Mouse (Mus musculus): ENCODE measurements around the gene Cbln3. TPM values are rescaled to one million over a fixed set of nuclear protein-coding genes. Genes with fewer than 3 reads are reported as not detected.
A peak's percentile ranks its signal among the peaks of the same experiment; 100 is the strongest.

The Cbln3 gene
- polyA plus RNA-seq, 1 experiment from 2014 or later = 0.26 TPM

GRCm38 (mm10) chr14:55883149-55883661, 987 bp downstream of the Cbln3 start:
- TF ChIP-seq EP300 (IDR thresholded peaks at IDR 0.05) (no peak), CTCF (IDR thresholded peaks at IDR 0.05) (no peak)
- no peak overlapping the region for H3K4me3 ChIP-seq (ENCODE audit: low read depth, low read length)
- no peak for ATAC-seq
- no peak overlapping the region for H3K27ac ChIP-seq (ENCODE audit: low read length)
- no peak for DNase-seq (ENCODE audit: low spot score)
- H3K4me2 ChIP-seq (replicated peaks; ENCODE audit: low read depth, low read length) = no peak overlapping the region
- peaks cover 16% of the 10 kb centered on the region; the same call in 1 of the 2 replicates for H3K4me1 ChIP-seq (ENCODE audit: insufficient read depth, low read depth, low read length)
- no peaks in the 10 kb centered on the region for H3K27me3 ChIP-seq (replicated peaks; ENCODE audit: insufficient read depth, low read length)
- no peaks in the 10 kb centered on the region for H3K9me3 ChIP-seq (ENCODE audit: low read length)
- no peak overlapping the region for H3K9ac ChIP-seq (replicated peaks; ENCODE audit: low read depth)
- WGBS = 93% methylated on average over 13 of the region's 13 CpGs
- peaks cover 7% of the 10 kb centered on the region; the same call in 1 of the 2 replicates for H3K36me3 ChIP-seq (ENCODE audit: insufficient read depth, low read length)

- no peak overlapping the region for H3K4me3 ChIP-seq (ENCODE audit: low read depth, low read length)
- no peaks in the 10 kb centered on the region; the same call in 1 of the 2 replicates for H3K36me3 ChIP-seq (ENCODE audit: insufficient read depth, low read length)
- no peak for TF ChIP-seq EP300 (IDR thresholded peaks at IDR 0.05)
- TF ChIP-seq CTCF (IDR thresholded peaks at IDR 0.05) = no peak
- no peak overlapping the region for H3K4me2 ChIP-seq (replicated peaks; ENCODE audit: low read depth, low read length)
- H3K27ac ChIP-seq (ENCODE audit: low read length) = no peak overlapping the region
- no peak for DNase-seq (ENCODE audit: low spot score)
- 50% methylated on average over 6 of the region's 6 CpGs for WGBS
- ATAC-seq = no peak
- no peaks in the 10 kb centered on the region for H3K27me3 ChIP-seq (replicated peaks; ENCODE audit: insufficient read depth, low read length)
- no peaks in the 10 kb centered on the region for H3K9me3 ChIP-seq (ENCODE audit: low read length)
- no peak overlapping the region for H3K9ac ChIP-seq (replicated peaks; ENCODE audit: low read depth)
- H3K4me1 ChIP-seq (ENCODE audit: insufficient read depth, low read depth, low read length) = peaks cover 21% of the 10 kb centered on the region; the same call in 1 of the 2 replicates
Measured at GRCm38 (mm10) chr14:55882171-55882641, 2.0 kb downstream of the Cbln3 start.

- no peak for DNase-seq (ENCODE audit: low spot score)
- no peaks in the 10 kb centered on the region for H3K9me3 ChIP-seq (ENCODE audit: low read length)
- TF ChIP-seq CTCF (IDR thresholded peaks at IDR 0.05) (no peak), EP300 (IDR thresholded peaks at IDR 0.05) (no peak)
- no peak for ATAC-seq
- H3K9ac ChIP-seq (replicated peaks; ENCODE audit: low read depth) = no peak overlapping the region
- no peaks in the 10 kb centered on the region for H3K27me3 ChIP-seq (replicated peaks; ENCODE audit: insufficient read depth, low read length)
- H3K4me3 ChIP-seq (ENCODE audit: low read depth, low read length) = no peak overlapping the region
- H3K4me1 ChIP-seq (ENCODE audit: insufficient read depth, low read depth, low read length) = peaks cover 12% of the 10 kb centered on the region; the same call in 1 of the 2 replicates
- no peaks in the 10 kb centered on the region for H3K36me3 ChIP-seq (ENCODE audit: insufficient read depth, low read length)
- H3K27ac ChIP-seq (ENCODE audit: low read length) = no peak overlapping the region
- no peak overlapping the region for H3K4me2 ChIP-seq (replicated peaks; ENCODE audit: low read depth, low read length)
- WGBS = 65% methylated on average over 8 of the region's 8 CpGs
Measured at GRCm38 (mm10) chr14:55880982-55881381, 3.2 kb downstream of the Cbln3 start.

- Histone ChIP-seq H3K27ac (ENCODE audit: low read length) (no peak overlapping the region), H3K4me1 (ENCODE audit: insufficient read depth, low read depth, low read length) (peaks cover 12% of the 10 kb centered on the region; the same call in 1 of the 2 replicates), H3K36me3 (ENCODE audit: insufficient read depth, low read length) (no peaks in the 10 kb centered on the region), H3K9ac (replicated peaks; ENCODE audit: low read depth) (no peak overlapping the region), H3K4me3 (ENCODE audit: low read depth, low read length) (no peak overlapping the region), H3K9me3 (ENCODE audit: low read length) (no peaks in the 10 kb centered on the region), H3K4me2 (replicated peaks; ENCODE audit: low read depth, low read length) (no peak overlapping the region), H3K27me3 (replicated peaks; ENCODE audit: insufficient read depth, low read length) (no peaks in the 10 kb centered on the region)
- peak; percentile 94 for TF ChIP-seq CTCF (IDR thresholded peaks at IDR 0.05)
- TF ChIP-seq EP300 (IDR thresholded peaks at IDR 0.05) = no peak
- DNase-seq (ENCODE audit: low spot score) = peak; percentile 92
- ATAC-seq = peak; percentile 44
- 32% methylated on average over 1 of the region's 1 CpGs for WGBS
Measured at GRCm38 (mm10) chr14:55879623-55880022, 4.6 kb downstream of the Cbln3 start.

GRCm38 (mm10) chr14:55878316-55878940, 5.8 kb downstream of the Cbln3 start:
- DNase-seq (ENCODE audit: low spot score) (peak; percentile 33), ATAC-seq (peak; percentile 15; the same call in 1 of the 2 replicates)
- WGBS = 8% methylated on average over 7 of the region's 7 CpGs
- no peaks in the 10 kb centered on the region for H3K9me3 ChIP-seq (ENCODE audit: low read length)
- no peak overlapping the region for H3K27ac ChIP-seq (ENCODE audit: low read length)
- peaks cover 5% of the 10 kb centered on the region; the same call in 1 of the 2 replicates for H3K4me1 ChIP-seq (ENCODE audit: insufficient read depth, low read depth, low read length)
- no peaks in the 10 kb centered on the region for H3K27me3 ChIP-seq (replicated peaks; ENCODE audit: insufficient read depth, low read length)
- H3K4me3 ChIP-seq (ENCODE audit: low read depth, low read length) = no peak overlapping the region
- TF ChIP-seq EP300 (IDR thresholded peaks at IDR 0.05) = no peak
- TF ChIP-seq CTCF (IDR thresholded peaks at IDR 0.05) = peak; percentile 54
- no peak overlapping the region for H3K9ac ChIP-seq (replicated peaks; ENCODE audit: low read depth)
- H3K36me3 ChIP-seq (ENCODE audit: insufficient read depth, low read length) = no peaks in the 10 kb centered on the region
- H3K4me2 ChIP-seq (replicated peaks; ENCODE audit: low read depth, low read length) = no peak overlapping the region

- Histone ChIP-seq H3K9ac (replicated peaks; ENCODE audit: low read depth) (no peak overlapping the region), H3K4me3 (ENCODE audit: low read depth, low read length) (no peak overlapping the region), H3K4me2 (replicated peaks; ENCODE audit: low read depth, low read length) (no peak overlapping the region), H3K36me3 (ENCODE audit: insufficient read depth, low read length) (no peaks in the 10 kb centered on the region), H3K9me3 (ENCODE audit: low read length) (no peaks in the 10 kb centered on the region), H3K4me1 (ENCODE audit: insufficient read depth, low read depth, low read length) (peaks cover 5% of the 10 kb centered on the region; the same call in 1 of the 2 replicates), H3K27ac (ENCODE audit: low read length) (0 out of 2 replicates have a peak overlapping the region, but pooled peaks have one; percentile 14), H3K27me3 (replicated peaks; ENCODE audit: insufficient read depth, low read length) (no peaks in the 10 kb centered on the region)
- peak; percentile 53 for ATAC-seq
- TF ChIP-seq CTCF (IDR thresholded peaks at IDR 0.05) (no peak), EP300 (IDR thresholded peaks at IDR 0.05) (no peak)
- WGBS = 11% methylated on average over 14 of the region's 14 CpGs
- DNase-seq (ENCODE audit: low spot score) = peak; percentile 73
Measured at GRCm38 (mm10) chr14:55877469-55878315, 6.5 kb downstream of the Cbln3 start.
